Comparison of ENCODE assay signal across 20 mouse cellular contexts in the genomic region with DNA sequence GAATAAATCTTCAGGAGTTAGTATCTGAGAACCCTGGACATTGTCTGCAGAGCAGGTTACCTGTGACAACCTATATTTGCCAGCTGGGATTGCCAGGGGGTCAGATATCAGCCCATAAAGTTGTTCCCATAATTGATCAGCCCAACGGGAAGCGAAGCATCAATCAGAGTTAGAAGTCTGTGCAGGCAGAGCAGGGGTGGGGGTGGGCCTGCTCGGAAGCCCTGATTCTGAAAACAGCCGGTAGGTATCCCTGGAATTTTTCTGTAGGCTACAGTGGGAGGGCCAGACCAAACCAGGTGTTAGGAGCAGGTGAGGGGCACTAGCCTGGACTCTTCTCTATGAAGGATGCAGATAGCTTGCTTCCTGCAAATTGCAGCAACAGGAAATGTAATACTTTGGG.
DNase-seq lines count a peak whose midpoint lies in the region; ATAC-seq and TF ChIP-seq lines count a peak whose summit lies in the region.
"Had no signal": no experiment of that assay in that cellular context is flagged by ENCODE, and none has a peak within 500 bp of the region (broad histone marks: within the 10 kb centered on the region; RNA-seq: fewer than 3 reads in every experiment).

No protein-coding gene starts in this region.

- no peak overlapping the region for H3K9ac ChIP-seq in heart, adult 2 months (ENCODE audit: low read depth, low read length)
- no peak overlapping the region for H3K9ac ChIP-seq in stomach, embryonic 14.5 days (replicated peaks; ENCODE audit: low read depth, low read length)
- no peak overlapping the region for H3K9ac ChIP-seq in stomach, postnatal 0 days (ENCODE audit: low read length)
- no peak overlapping the region for H3K9ac ChIP-seq in limb, embryonic 13.5 days
- H3K9ac ChIP-seq: embryonic facial prominence, embryonic 15.5 days; forebrain, embryonic 15.5 days; heart, embryonic 12.5 days; hindbrain, embryonic 15.5 days had no signal

- ATAC-seq in stomach, embryonic 14.5 days (ENCODE audit: insufficient number of reproducible peaks, insufficient read depth, low FRiP score, low read depth): no peak
- ATAC-seq in stomach, postnatal 0 days (ENCODE audit: low FRiP score, low TSS enrichment): no peak
- no peak for ATAC-seq in limb, embryonic 13.5 days (ENCODE audit: low FRiP score, low read depth)
- ATAC-seq: forebrain, embryonic 15.5 days; inflammation-experienced regulatory T-cells, adult 6 months; Patski had no signal

- H3K27me3 ChIP-seq in heart, adult 2 months (ENCODE audit: control insufficient read depth, insufficient read depth, low read length): no peaks in the 10 kb centered on the region
- no peaks in the 10 kb centered on the region for H3K27me3 ChIP-seq in stomach, embryonic 14.5 days (ENCODE audit: control insufficient read depth, insufficient read depth, low read length)
- no peaks in the 10 kb centered on the region for H3K27me3 ChIP-seq in stomach, postnatal 0 days (ENCODE audit: control insufficient read depth, insufficient read depth, low read length)
- no peaks in the 10 kb centered on the region; the same call in 1 of the 2 replicates for H3K27me3 ChIP-seq in limb, embryonic 13.5 days
- H3K27me3 ChIP-seq: embryonic facial prominence, embryonic 15.5 days; forebrain, embryonic 15.5 days; heart, embryonic 12.5 days; hindbrain, embryonic 15.5 days; Patski had no signal

- no peaks in the 10 kb centered on the region for H3K36me3 ChIP-seq in heart, adult 2 months (ENCODE audit: control insufficient read depth, insufficient read depth, low read length)
- no peaks in the 10 kb centered on the region for H3K36me3 ChIP-seq in stomach, embryonic 14.5 days (ENCODE audit: control insufficient read depth, insufficient read depth, low read length)
- H3K36me3 ChIP-seq in stomach, postnatal 0 days (ENCODE audit: control insufficient read depth, insufficient read depth, low read length): no peaks in the 10 kb centered on the region
- no peaks in the 10 kb centered on the region for H3K36me3 ChIP-seq in limb, embryonic 13.5 days
- H3K36me3 ChIP-seq: embryonic facial prominence, embryonic 15.5 days; forebrain, embryonic 15.5 days; heart, embryonic 12.5 days; hindbrain, embryonic 10.5 days; hindbrain, embryonic 15.5 days had no signal

- H3K27ac ChIP-seq in heart, adult 2 months: no peak overlapping the region
- peak overlapping the region; percentile 21; the same call in 1 of the 2 replicates for H3K27ac ChIP-seq in stomach, embryonic 14.5 days (ENCODE audit: low read length)
- H3K27ac ChIP-seq in stomach, postnatal 0 days (replicated peaks): no peak overlapping the region
- peak overlapping the region; percentile 48; the same call in 1 of the 2 replicates for H3K27ac ChIP-seq in limb, embryonic 13.5 days
- H3K27ac ChIP-seq: embryonic facial prominence, embryonic 15.5 days; forebrain, embryonic 15.5 days; hindbrain, embryonic 10.5 days; hindbrain, embryonic 15.5 days had no signal

- TF ChIP-seq EP300 in heart, adult 2 months (IDR thresholded peaks at IDR 0.05; ENCODE audit: insufficient read depth, low read depth, low read length): no peak
- TF ChIP-seq EP300 in stomach, postnatal 0 days (optimal IDR thresholded peaks at IDR 0.05): no peak

- peak; percentile 58 for DNase-seq in heart, adult 11 months
- no peak for DNase-seq in heart, adult 2 months
- DNase-seq in stomach, postnatal 0 days (ENCODE audit: low spot score): no peak
- DNase-seq in cerebellum, adult 11-12 months: no peak
- DNase-seq in T-cell, adult 2 months (ENCODE audit: low spot score): no peak
- DNase-seq: adrenal gland, adult 2 months; adrenal gland, postnatal 36 days; cerebellum, adult 8-10 months; cerebellum, postnatal 14 days; gastrocnemius, postnatal 10 days had no signal

- no peak for TF ChIP-seq CTCF in heart, adult 2 months (IDR thresholded peaks at IDR 0.05)
- no peak for TF ChIP-seq CTCF in stomach, postnatal 0 days (IDR thresholded peaks at IDR 0.05; ENCODE audit: low read depth)

- intact Hi-C loops in heart, adult 2 months (cut with DNase I): no loop called here

- H3K79me2 ChIP-seq in heart, adult 2 months (replicated peaks; ENCODE audit: control insufficient read depth, insufficient read depth, low read length): no peaks in the 10 kb centered on the region

- TF ChIP-seq POLR2A in heart, adult 2 months (IDR thresholded peaks at IDR 0.05; ENCODE audit: insufficient read depth, low read depth, low read length): no peak

- H3K4me3 ChIP-seq in heart, adult 2 months: no peak overlapping the region
- H3K4me3 ChIP-seq in stomach, embryonic 14.5 days (ENCODE audit: low read depth, low read length): no peak overlapping the region
- H3K4me3 ChIP-seq in stomach, postnatal 0 days (ENCODE audit: low read depth, low read length): no peak overlapping the region
- no peak overlapping the region for H3K4me3 ChIP-seq in limb, embryonic 13.5 days
- H3K4me3 ChIP-seq: embryonic facial prominence, embryonic 15.5 days; erythroblast, embryonic 14.5 days; forebrain, embryonic 15.5 days; heart, embryonic 12.5 days; hindbrain, embryonic 10.5 days; hindbrain, embryonic 15.5 days had no signal

- no peaks in the 10 kb centered on the region for H3K9me3 ChIP-seq in stomach, embryonic 14.5 days (ENCODE audit: control insufficient read depth, low read depth, low read length)
- no peaks in the 10 kb centered on the region for H3K9me3 ChIP-seq in stomach, postnatal 0 days (ENCODE audit: control insufficient read depth, low read length)
- no peaks in the 10 kb centered on the region for H3K9me3 ChIP-seq in limb, embryonic 13.5 days
- H3K9me3 ChIP-seq: embryonic facial prominence, embryonic 15.5 days; forebrain, embryonic 15.5 days; heart, embryonic 12.5 days; hindbrain, embryonic 10.5 days; hindbrain, embryonic 15.5 days had no signal

- H3K4me1 ChIP-seq in heart, adult 2 months (ENCODE audit: control insufficient read depth, insufficient read depth, low read length): no peaks in the 10 kb centered on the region; the same call in 1 of the 2 replicates
- H3K4me1 ChIP-seq in stomach, embryonic 14.5 days (ENCODE audit: control insufficient read depth, insufficient read depth, low read length): peaks cover 25% of the 10 kb centered on the region
- H3K4me1 ChIP-seq in stomach, postnatal 0 days (replicated peaks; ENCODE audit: control insufficient read depth, insufficient read depth): peaks cover 6% of the 10 kb centered on the region; the same call in 1 of the 2 replicates
- peaks cover 33% of the 10 kb centered on the region for H3K4me1 ChIP-seq in limb, embryonic 13.5 days
- H3K4me1 ChIP-seq: forebrain, embryonic 15.5 days; hindbrain, embryonic 15.5 days had no signal

- H3K4me2 ChIP-seq in stomach, embryonic 14.5 days (replicated peaks; ENCODE audit: low read depth, low read length): no peak overlapping the region
- H3K4me2 ChIP-seq in stomach, postnatal 0 days (replicated peaks; ENCODE audit: low read depth): no peak overlapping the region
- H3K4me2 ChIP-seq in limb, embryonic 13.5 days (replicated peaks): no peak overlapping the region
- H3K4me2 ChIP-seq: embryonic facial prominence, embryonic 15.5 days; forebrain, embryonic 15.5 days; heart, embryonic 12.5 days; hindbrain, embryonic 15.5 days had no signal

- 77% methylated on average over 4 of the region's 4 CpGs for WGBS in heart, adult 2 months
- 30% methylated on average over 4 of the region's 4 CpGs for WGBS in stomach, embryonic 14.5 days
- 51% methylated on average over 4 of the region's 4 CpGs for WGBS in stomach, postnatal 0 days
- 12% methylated on average over 4 of the region's 4 CpGs for WGBS in limb, embryonic 13.5 days

Comparison
In these comparisons a context has a peak if more than half of its experiments do, and no peak if none do; other contexts are left out.
1. H3K27ac ChIP-seq: peak in stomach, embryonic 14.5 days (single experiment) and limb, embryonic 13.5 days (single experiment); none in heart, adult 2 months (single experiment) and stomach, postnatal 0 days (single experiment).